Mouse (Mus musculus) brain, embryonic 18.5 days (tissue): ENCODE measurements at regions not wholly inside any gene's neighbourhood (a gene's known extent, or its start where the extent isn't known, plus 50 kb on each side); places are given as distances from the start of the nearest gene placed in this dataset.

ENCODE experiments used
- DNase-seq: peaks from one replicate; pipeline ENCODE4 v3.0.0-alpha.2; 2012; ENCODE audit warnings: low read depth, low spot score

GRCm38 (mm10) chr14:83638306-83638705 is 805.1 kb upstream of the Pcdh17 start:
- no peak for DNase-seq

- DNase-seq: peak; percentile 32
Observed at GRCm38 (mm10) chr14:83639813-83640481, 803.4 kb upstream of the Pcdh17 start.

GRCm38 (mm10) chr14:83648643-83649042 is 794.7 kb upstream of the Pcdh17 start:
- no peak for DNase-seq

- DNase-seq: no peak
Observed at GRCm38 (mm10) chr14:83664065-83664464, 779.3 kb upstream of the Pcdh17 start.
